Mouse (Mus musculus) small intestine, adult 2 months (tissue): Measurements from ENCODE around the gene Gm49383. TPM values are rescaled to one million over a fixed set of nuclear protein-coding genes. Genes with fewer than 3 reads are reported as not detected.

Experiments used
- H3K27ac ChIP-seq: fragments of 200-500 bp; 2 replicates; pipeline ENCODE4 v1.5.1; 2012; ENCODE audit warnings: low read depth, low read length, control low read depth, inconsistent platforms; ENCODE audit not compliant: insufficient read depth
- H3K27me3 ChIP-seq: fragments of 200-500 bp; 2 replicates; pipeline ENCODE4 v1.6.1; 2012; ENCODE audit warnings: mild to moderate bottlenecking, moderate library complexity, low read length, inconsistent platforms; ENCODE audit not compliant: control insufficient read depth, insufficient read depth
- H3K36me3 ChIP-seq: fragments of 200-500 bp; 2 replicates; pipeline ENCODE4 v1.6.1; 2012; ENCODE audit warnings: mild to moderate bottlenecking, low read length, control low read depth, inconsistent platforms; ENCODE audit not compliant: control insufficient read depth, insufficient read depth
- H3K4me1 ChIP-seq: fragments of 200-500 bp; 2 replicates; pipeline ENCODE4 v1.6.1; 2012; ENCODE audit warnings: low read length, inconsistent platforms, mixed read lengths; ENCODE audit not compliant: control insufficient read depth, insufficient read depth, insufficient read length
- H3K4me3 ChIP-seq: fragments of 200-500 bp; 2 replicates; pipeline ENCODE4 v1.5.1; 2012; ENCODE audit warnings: low read depth, mild to moderate bottlenecking, control low read depth, inconsistent platforms, low read length, moderate library complexity
- CTCF ChIP-seq: fragments of 200-500 bp; IDR thresholded peaks from 2 replicates; pipeline ENCODE4 v1.5.1; 2012; ENCODE audit warnings: low read depth, mild to moderate bottlenecking, control low read depth, inconsistent platforms, low read length, moderate library complexity, mixed read lengths; ENCODE audit not compliant: insufficient replicate concordance, insufficient read length; ENCODE audit errors: extremely low read depth
- POLR2A ChIP-seq: fragments of 200-500 bp; IDR thresholded peaks from 2 replicates; pipeline ENCODE4 v1.6.1; 2012; ENCODE audit warnings: low read depth, mild to moderate bottlenecking, control low read depth, inconsistent platforms, low read length, moderate library complexity
- WGBS: fragments of 180-500 bp; shearing (Covaris S2); methylation state at CpG from one replicate; pipeline ENCODE4 v1.1.7; 2018; 5-methylcytosine and 5-hydroxymethylcytosine counted together
- polyA plus RNA-seq: library from polyadenylated mRNA; depleted of rRNA; stranded (reverse); fragments of >200 nt; gene quantifications from 2 replicates; pipeline ENCODE4 v1.2.3, GENCODE M21; 2012

Gm49383 gene
- polyA plus RNA-seq, 1 experiment, result 1.6 TPM

- no peak within 1 kb of the TSS for H3K27ac ChIP-seq
- H3K36me3 ChIP-seq, result no peaks in the 10 kb centered on the region
- no peaks in the 10 kb centered on the region for H3K27me3 ChIP-seq
- peak within 1 kb of the TSS; percentile 93 for H3K4me3 ChIP-seq
- under 1% methylated on average over 37 of the region's 37 CpGs for WGBS
- no peaks in the 10 kb centered on the region for H3K4me1 ChIP-seq
- TF ChIP-seq POLR2A (no peak), CTCF (no peak)
Observed at GRCm38 (mm10) chr12:69227776-69228466, 31.0 kb upstream of the Gm49383 start, which contains the start of gene Pole2. TSS of gene Pole2 (minus strand) at chr12:69228195.

DNA sequence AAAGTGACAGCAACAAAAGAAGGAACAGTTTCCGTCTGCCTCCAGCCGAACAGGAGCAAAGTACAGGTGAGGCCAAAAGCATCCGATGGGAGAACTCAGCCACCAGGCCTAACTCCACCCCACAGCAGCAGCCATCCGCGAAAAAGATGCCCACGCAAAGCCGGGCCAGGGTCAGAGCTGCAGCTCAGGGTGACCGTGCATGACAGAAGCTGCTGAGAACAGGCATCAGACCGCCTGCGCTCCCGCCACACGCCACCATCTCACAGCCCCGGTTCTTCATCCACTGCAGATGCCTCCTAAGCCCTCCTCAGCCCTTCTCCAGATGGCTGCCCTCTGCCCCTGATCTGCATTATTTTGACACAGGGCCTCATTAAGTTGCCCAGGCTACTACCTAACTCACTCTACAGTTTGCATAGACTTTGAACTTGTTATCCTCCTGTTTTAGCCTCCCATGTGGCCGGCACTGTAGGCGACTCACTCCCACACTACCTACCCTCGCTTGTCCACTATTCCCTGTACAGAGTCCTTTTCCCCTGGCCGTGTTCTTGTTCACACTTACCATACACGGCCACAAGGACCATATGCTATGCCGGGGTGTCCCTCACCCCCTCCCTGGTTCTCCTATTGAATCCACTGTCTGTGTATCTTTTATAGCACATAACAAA, 23.8 kb upstream of the Gm49383 start:
- Histone ChIP-seq H3K27ac (no peak overlapping the region), H3K36me3 (no peaks in the 10 kb centered on the region), H3K27me3 (no peaks in the 10 kb centered on the region), H3K4me3 (no peak overlapping the region), H3K4me1 (no peaks in the 10 kb centered on the region)
- WGBS, result 86% methylated on average over 19 of the region's 19 CpGs
- no peak for TF ChIP-seq POLR2A
- TF ChIP-seq CTCF, result no peak

DNA sequence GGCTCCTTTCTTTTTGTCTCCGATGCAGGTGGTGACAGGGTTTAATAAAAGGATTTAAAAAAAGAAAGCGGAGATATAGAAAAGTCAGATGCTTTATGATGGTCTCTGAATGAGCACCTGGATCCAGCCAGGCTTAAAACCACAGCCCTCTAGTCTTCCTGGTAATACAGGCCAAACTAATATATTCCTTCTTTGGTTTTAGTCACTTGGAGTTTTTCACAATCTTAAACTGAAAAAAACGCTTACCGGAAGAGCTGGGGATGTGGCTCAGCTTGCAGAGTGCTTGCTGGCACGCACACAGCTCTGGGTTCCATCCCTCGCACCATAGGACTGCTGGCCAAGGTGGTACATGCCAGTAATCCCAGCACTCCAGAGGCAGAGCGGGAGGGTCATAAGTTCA, 19.7 kb upstream of the Gm49383 start:
- H3K27ac ChIP-seq, result no peak overlapping the region
- 93% methylated on average over 7 of the region's 7 CpGs for WGBS
- TF ChIP-seq CTCF (no peak), POLR2A (no peak)
- H3K4me1 ChIP-seq, result no peaks in the 10 kb centered on the region
- no peak overlapping the region for H3K4me3 ChIP-seq
- H3K27me3 ChIP-seq, result no peaks in the 10 kb centered on the region
- H3K36me3 ChIP-seq, result no peaks in the 10 kb centered on the region

DNA sequence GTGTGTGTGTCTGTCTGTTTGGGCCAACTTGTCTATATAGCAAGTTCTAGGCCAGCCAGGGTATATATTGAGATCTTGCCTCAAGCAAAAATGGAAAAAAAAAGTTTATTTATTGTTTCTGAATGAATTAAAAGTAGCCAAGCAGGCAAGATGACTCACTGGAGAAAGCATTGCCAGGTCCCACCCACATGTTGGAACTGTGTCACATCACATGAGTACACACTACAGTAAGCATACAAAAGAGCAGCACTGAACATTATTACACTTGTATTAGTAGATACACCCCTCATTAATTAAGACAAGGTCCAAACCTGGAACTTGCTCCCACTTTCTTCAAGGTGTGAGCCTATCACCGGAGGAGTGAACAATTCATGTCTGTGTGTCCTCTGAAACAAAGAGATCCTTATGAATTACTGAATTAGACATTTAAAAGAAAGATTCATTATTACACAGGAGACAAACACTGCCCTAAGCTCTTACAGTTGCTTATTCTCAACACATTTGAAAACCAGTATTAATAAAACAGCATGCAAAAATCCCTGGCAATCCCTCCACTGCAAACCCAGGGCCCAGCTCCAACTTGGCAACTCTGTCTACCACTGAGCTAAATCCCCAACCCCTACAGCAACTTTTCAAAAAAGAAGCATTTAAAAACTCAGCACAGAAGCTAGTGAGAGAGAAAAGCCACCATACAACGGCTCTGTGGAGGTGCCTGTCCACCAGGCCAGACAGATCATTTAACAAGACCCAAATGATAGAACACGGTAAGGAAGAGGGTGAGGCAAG, 18.3 kb upstream of the Gm49383 start:
- TF ChIP-seq POLR2A (no peak), CTCF (no peak)
- H3K27ac ChIP-seq, result no peak overlapping the region
- H3K36me3 ChIP-seq, result no peaks in the 10 kb centered on the region; the same call in 1 of the 2 replicates
- H3K4me1 ChIP-seq, result no peaks in the 10 kb centered on the region
- H3K4me3 ChIP-seq, result no peak overlapping the region
- no peaks in the 10 kb centered on the region for H3K27me3 ChIP-seq
- 73% methylated on average over 3 of the region's 3 CpGs for WGBS

DNA sequence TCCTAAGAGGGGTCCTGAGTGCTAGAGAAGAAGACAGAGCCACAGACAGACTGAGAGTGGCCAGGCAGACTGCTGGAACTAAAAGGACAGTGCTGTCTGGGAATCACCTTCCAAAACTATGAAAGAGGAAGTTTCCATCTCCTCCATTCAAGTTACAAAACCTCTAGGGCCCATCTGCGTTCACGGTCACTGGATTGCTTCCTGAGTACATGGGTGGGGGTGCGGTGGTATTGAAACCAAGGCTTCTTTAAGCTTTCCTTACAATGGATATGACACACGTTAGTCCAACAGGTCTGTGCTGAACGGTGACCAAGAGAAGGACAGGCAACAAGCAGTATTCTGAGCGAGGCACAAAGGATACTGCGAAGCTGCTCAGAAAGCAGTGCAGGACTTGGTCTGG, 17.5 kb upstream of the Gm49383 start:
- H3K4me1 ChIP-seq, result no peaks in the 10 kb centered on the region
- WGBS, result 87% methylated on average over 7 of the region's 7 CpGs
- H3K4me3 ChIP-seq, result no peak overlapping the region
- TF ChIP-seq CTCF (no peak), POLR2A (no peak)
- no peaks in the 10 kb centered on the region; the same call in none of the 2 replicates for H3K36me3 ChIP-seq
- H3K27ac ChIP-seq, result no peak overlapping the region
- no peaks in the 10 kb centered on the region for H3K27me3 ChIP-seq

- no peaks in the 10 kb centered on the region; the same call in none of the 2 replicates for H3K36me3 ChIP-seq
- H3K4me3 ChIP-seq, result no peak overlapping the region
- WGBS, result 88% methylated on average over 13 of the region's 13 CpGs
- TF ChIP-seq CTCF (no peak; the same call in 1 of the 2 replicates), POLR2A (no peak)
- H3K4me1 ChIP-seq, result no peaks in the 10 kb centered on the region
- H3K27ac ChIP-seq, result no peak overlapping the region
- H3K27me3 ChIP-seq, result no peaks in the 10 kb centered on the region
Observed at GRCm38 (mm10) chr12:69213186-69213777, 16.4 kb upstream of the Gm49383 start.
